In genomic region chr5:114942766-114943130, GRCm38 (mm10) we compare ENCODE assay signal across 8 mouse cellular contexts. TPM values are rescaled to one million over a fixed set of nuclear protein-coding genes. Genes with fewer than 3 reads are reported as not detected.
DNase-seq lines count a peak whose midpoint lies in the region; ATAC-seq and TF ChIP-seq lines count a peak whose summit lies in the region.

No protein-coding gene starts in this region.

- no peak for ATAC-seq in heart, embryonic 14.5 days (ENCODE audit: insufficient number of reproducible peaks, insufficient read depth, low FRiP score, low read depth)
- peak; percentile 11 for ATAC-seq in forebrain, postnatal 0 days
- ATAC-seq in liver, postnatal 0 days: no peak
- ATAC-seq in cerebellum, adult (ENCODE audit: insufficient number of reproducible peaks, low FRiP score, low TSS enrichment): no peak

- no peaks in the 10 kb centered on the region for H3K27me3 ChIP-seq in heart, embryonic 14.5 days (ENCODE audit: control insufficient read depth, insufficient read depth, low read length)
- no peaks in the 10 kb centered on the region for H3K27me3 ChIP-seq in forebrain, postnatal 0 days (ENCODE audit: insufficient read depth, low read length)
- no peaks in the 10 kb centered on the region for H3K27me3 ChIP-seq in liver, postnatal 0 days (ENCODE audit: insufficient read depth, low read length)

- TF ChIP-seq CTCF in forebrain, postnatal 0 days (IDR thresholded peaks at IDR 0.05; ENCODE audit: low read depth): no peak
- no peak for TF ChIP-seq CTCF in liver, postnatal 0 days (IDR thresholded peaks at IDR 0.05; ENCODE audit: low read depth)

- no peak for DNase-seq in heart, adult 18-20 months
- no peak for DNase-seq in ES-E14 (ENCODE audit: low read depth, low spot score)
- DNase-seq in forebrain, postnatal 0 days: no peak
- DNase-seq in liver, postnatal 0 days: no peak
- DNase-seq in cerebellum, adult 18-20 months: no peak
- DNase-seq in thymus, postnatal 25 days: no peak

- H3K9me3 ChIP-seq in heart, embryonic 14.5 days (ENCODE audit: control insufficient read depth, low read length): no peaks in the 10 kb centered on the region
- no peaks in the 10 kb centered on the region for H3K9me3 ChIP-seq in ES-E14 (ENCODE audit: control insufficient read depth, insufficient read depth, low read depth, low read length)
- H3K9me3 ChIP-seq in forebrain, postnatal 0 days (ENCODE audit: low read length): no peaks in the 10 kb centered on the region; the same call in 1 of the 2 replicates
- no peaks in the 10 kb centered on the region for H3K9me3 ChIP-seq in liver, postnatal 0 days (ENCODE audit: low read length)

- H3K4me2 ChIP-seq in heart, embryonic 14.5 days (ENCODE audit: low read length): peak overlapping the region; percentile 91
- H3K4me2 ChIP-seq in forebrain, postnatal 0 days (ENCODE audit: low read depth): peak overlapping the region; percentile 72
- peak overlapping the region; percentile 86 for H3K4me2 ChIP-seq in liver, postnatal 0 days (ENCODE audit: low read depth, low read length)

- H3K27ac ChIP-seq in heart, embryonic 14.5 days (replicated peaks in 1 of 2; ENCODE audit: control insufficient read depth in 1 of 2, insufficient read depth in 1 of 2, low read depth in 2 of 2, low read length in 2 of 2): peak overlapping the region in 1 of 2 experiments; percentile 82; a peak in 1 of 4 replicates
- H3K27ac ChIP-seq in ES-E14 (ENCODE audit: insufficient read depth, low read depth, low read length, poor library complexity, severe bottlenecking): no peak overlapping the region
- H3K27ac ChIP-seq in forebrain, postnatal 0 days (ENCODE audit: low read depth, low read length): peak overlapping the region; percentile 92
- H3K27ac ChIP-seq in liver, postnatal 0 days (ENCODE audit: low read depth): 0 out of 2 replicates have a peak overlapping the region, but pooled peaks have one; percentile 77

- H3K9ac ChIP-seq in heart, embryonic 14.5 days (ENCODE audit: low read length): peak overlapping the region; percentile 96
- peak overlapping the region; percentile 94 for H3K9ac ChIP-seq in ES-E14 (ENCODE audit: insufficient read depth, low read depth, low read length, poor library complexity, severe bottlenecking)
- peak overlapping the region; percentile 96 for H3K9ac ChIP-seq in forebrain, postnatal 0 days
- peak overlapping the region; percentile 88 for H3K9ac ChIP-seq in liver, postnatal 0 days (replicated peaks)

- WGBS in heart, embryonic 14.5 days: 52% methylated on average over 4 of the region's 4 CpGs
- WGBS in forebrain, postnatal 0 days: 32% methylated on average over 4 of the region's 4 CpGs
- WGBS in liver, postnatal 0 days (ENCODE audit: insufficient replicate concordance): 42% methylated on average over 4 of the region's 4 CpGs

- no peak for TF ChIP-seq EP300 in liver, postnatal 0 days (IDR thresholded peaks at IDR 0.05; ENCODE audit: low read depth)

- H3K4me3 ChIP-seq in heart, embryonic 14.5 days (ENCODE audit: control insufficient read depth in 1 of 2, insufficient read depth in 1 of 2, low read depth in 1 of 2, low read length in 2 of 2): peak overlapping the region; percentile 80 to 94
- H3K4me3 ChIP-seq in ES-E14 (ENCODE audit: insufficient read depth in 1 of 2, low read depth in 1 of 2, low read length in 2 of 2, poor library complexity in 1 of 2, severe bottlenecking in 1 of 2): peak overlapping the region; percentile 91 to 97
- peak overlapping the region; percentile 81 for H3K4me3 ChIP-seq in forebrain, postnatal 0 days (ENCODE audit: low read depth, low read length)
- peak overlapping the region; percentile 84 for H3K4me3 ChIP-seq in liver, postnatal 0 days (ENCODE audit: low read depth, low read length)

- in situ Hi-C loops in ES-E14 (cut with MboI; ENCODE audit: low sequenced_read_pairs in 2 of 2, unreplicated experiment in 2 of 2): no loop called here

- H3K4me1 ChIP-seq in heart, embryonic 14.5 days (ENCODE audit: control insufficient read depth in 2 of 2, insufficient read depth in 2 of 2, low read length in 2 of 2): peaks cover 0 to 6% of the 10 kb centered on the region in 2 experiments; a peak in 1 of 4 replicates
- H3K4me1 ChIP-seq in ES-E14 (ENCODE audit: control insufficient read depth in 2 of 2, insufficient read depth in 2 of 2, low read length in 2 of 2, poor library complexity in 1 of 2): peaks cover 0 to 3% of the 10 kb centered on the region in 2 experiments; a peak in 2 of 4 replicates
- 0 out of 2 replicates have a peak, but pooled peaks cover 8% of the 10 kb centered on the region for H3K4me1 ChIP-seq in forebrain, postnatal 0 days (ENCODE audit: insufficient read depth)
- peaks cover 7% of the 10 kb centered on the region; the same call in 1 of the 2 replicates for H3K4me1 ChIP-seq in liver, postnatal 0 days (ENCODE audit: insufficient read depth)

- H3K36me3 ChIP-seq in heart, embryonic 14.5 days (ENCODE audit: control insufficient read depth, insufficient read depth, low read length): peaks cover 23% of the 10 kb centered on the region
- H3K36me3 ChIP-seq in ES-E14 (ENCODE audit: control insufficient read depth, insufficient read depth, low read length, poor library complexity, severe bottlenecking): peaks cover 23% of the 10 kb centered on the region
- peaks cover 22% of the 10 kb centered on the region for H3K36me3 ChIP-seq in forebrain, postnatal 0 days (ENCODE audit: insufficient read depth)
- H3K36me3 ChIP-seq in liver, postnatal 0 days (replicated peaks; ENCODE audit: insufficient read depth, low read length): peaks cover 16% of the 10 kb centered on the region

TF ChIP-seq in ES-E14, 5 proteins besides CTCF, POLR2A, EP300 and RAD21:
- no peak for TF ChIP-seq CHD2 (IDR thresholded peaks at IDR 0.05; ENCODE audit: low read depth, low read length)
- TF ChIP-seq ZC3H11A (IDR thresholded peaks at IDR 0.05; ENCODE audit: borderline replicate concordance, low read depth, low read length): no peak
- TF ChIP-seq MAFK (IDR thresholded peaks at IDR 0.05; ENCODE audit: insufficient read depth, low read depth, low read length): no peak
- no peak for TF ChIP-seq HCFC1 (IDR thresholded peaks at IDR 0.05; ENCODE audit: borderline replicate concordance, insufficient read depth, low read length)
- no peak for TF ChIP-seq ZNF384 (IDR thresholded peaks at IDR 0.05; ENCODE audit: low read depth, low read length)

RNA-seq across cellular contexts. Expression of gene 2210016L21Rik, which starts 0.8 kb away (rescaled TPM):
- 38.5 and 38.8 TPM in 2 replicates for polyA plus RNA-seq in heart, embryonic 14.5 days (2014; fragmentation: Nextera tagmentation; extraction: Ambion mirVana)
- total RNA-seq in heart, adult 18-20 months (2021): 10 to 100 TPM; 25.3 to 28.0 TPM
- total RNA-seq in ES-E14 (2012; rRNA removed): 16.7 and 24.4 TPM in 2 replicates
- total RNA-seq in forebrain, postnatal 0 days (2014; rRNA removed): 81.0 and 86.0 TPM in 2 replicates
- 167 and 170 TPM in 2 replicates for polyA plus RNA-seq in forebrain, postnatal 0 days (2015; fragmentation: Nextera tagmentation; extraction: Ambion mirVana)
- 10.4 and 15.3 TPM in 2 replicates for polyA plus RNA-seq in liver, postnatal 0 days (2015; fragmentation: Nextera tagmentation; extraction: Ambion mirVana)

RNA-seq across cellular contexts. Expression of gene Oasl1, which starts 19.7 kb away (rescaled TPM):
- polyA plus RNA-seq in heart, embryonic 14.5 days (2014; fragmentation: Nextera tagmentation; extraction: Ambion mirVana): 0.45 and 0.70 TPM in 2 replicates
- under 1 TPM; 0.39 to 0.82 TPM for total RNA-seq in heart, adult 18-20 months (2021)
- 0.27 and 0.95 TPM in 2 replicates for total RNA-seq in ES-E14 (2012; rRNA removed)
- total RNA-seq in forebrain, postnatal 0 days (2014; rRNA removed): 0.54 and 1.7 TPM in 2 replicates
- 0.38 and 0.73 TPM in 2 replicates for polyA plus RNA-seq in forebrain, postnatal 0 days (2015; fragmentation: Nextera tagmentation; extraction: Ambion mirVana)
- polyA plus RNA-seq in liver, postnatal 0 days (2015; fragmentation: Nextera tagmentation; extraction: Ambion mirVana): 2.2 TPM in 2 replicates

RNA-seq across cellular contexts. Expression of gene Hnf1a, which starts 28.1 kb away (rescaled TPM):
- polyA plus RNA-seq in heart, embryonic 14.5 days (2014; fragmentation: Nextera tagmentation; extraction: Ambion mirVana): not detected in 2 replicates
- total RNA-seq in heart, adult 18-20 months (2021): not detected
- total RNA-seq in ES-E14 (2012; rRNA removed): 2.0 and 4.5 TPM in 2 replicates
- total RNA-seq in forebrain, postnatal 0 days (2014; rRNA removed): not detected in 2 replicates
- polyA plus RNA-seq in forebrain, postnatal 0 days (2015; fragmentation: Nextera tagmentation; extraction: Ambion mirVana): not detected in 2 replicates
- 5.6 and 7.0 TPM in 2 replicates for polyA plus RNA-seq in liver, postnatal 0 days (2015; fragmentation: Nextera tagmentation; extraction: Ambion mirVana)

RNA-seq across cellular contexts. Expression of gene Oasl2, which starts 46.0 kb away (rescaled TPM):
- 5.3 and 6.5 TPM in 2 replicates for polyA plus RNA-seq in heart, embryonic 14.5 days (2014; fragmentation: Nextera tagmentation; extraction: Ambion mirVana)
- total RNA-seq in heart, adult 18-20 months (2021): 1 to 10 TPM; 5.0 TPM
- 0.85 and 1.1 TPM in 2 replicates for total RNA-seq in ES-E14 (2012; rRNA removed)
- 4.2 and 7.0 TPM in 2 replicates for total RNA-seq in forebrain, postnatal 0 days (2014; rRNA removed)
- 4.2 and 4.8 TPM in 2 replicates for polyA plus RNA-seq in forebrain, postnatal 0 days (2015; fragmentation: Nextera tagmentation; extraction: Ambion mirVana)
- polyA plus RNA-seq in liver, postnatal 0 days (2015; fragmentation: Nextera tagmentation; extraction: Ambion mirVana): 7.8 and 10.1 TPM in 2 replicates
